Comparison of ENCODE assay signal across 8 mouse cellular contexts in genomic region chr10:61466242-61466641, GRCm38 (mm10). TPM values are rescaled to one million over a fixed set of nuclear protein-coding genes. Genes with fewer than 3 reads are reported as not detected.
DNase-seq lines count a peak whose midpoint lies in the region; ATAC-seq and TF ChIP-seq lines count a peak whose summit lies in the region.
"Had no signal": no experiment of that assay in that cellular context is flagged by ENCODE, and none has a peak within 500 bp of the region (broad histone marks: within the 10 kb centered on the region; RNA-seq: fewer than 3 reads in every experiment).

No protein-coding gene starts in this region.

- intact Hi-C loops in heart, postnatal 25 days (cut with DNase I): loop anchor here (5.0 kb wide), 2 partner anchors 136 to 186 kb away; no protein-coding TSS in a partner anchor

- no peaks in the 10 kb centered on the region for H3K4me1 ChIP-seq in lung, adult 2 months (ENCODE audit: control insufficient read depth, insufficient read depth, low read length)
- H3K4me1 ChIP-seq in liver, embryonic 14.5 days (replicated peaks; ENCODE audit: control insufficient read depth in 2 of 2, insufficient read depth in 2 of 2, low read length in 1 of 2): peaks cover 2 to 17% of the 10 kb centered on the region in 2 experiments; a peak in 3 of 4 replicates
- H3K4me1 ChIP-seq: heart, embryonic 13.5 days had no signal

- no peak for DNase-seq in lung, adult 2 months
- DNase-seq in lung, postnatal 14 days: no peak
- peak; percentile 27 for DNase-seq in NIH3T3 (ENCODE audit: low read depth)
- peak in 1 of 3 experiments; percentile 37 for DNase-seq in liver, embryonic 14.5 days (ENCODE audit: low read depth in 3 of 3, low spot score in 3 of 3)
- DNase-seq in thymus, postnatal 14 days: peak; percentile 52
- no peak for DNase-seq in heart, postnatal 25 days (ENCODE audit: low spot score)

- no peak overlapping the region for H3K4me3 ChIP-seq in lung, adult 2 months (replicated peaks; ENCODE audit: extremely low read depth, low read depth, low read length)
- H3K4me3 ChIP-seq in liver, embryonic 14.5 days (ENCODE audit: insufficient read depth in 1 of 2, low read depth in 2 of 2, low read length in 2 of 2): peak overlapping the region in 1 of 2 experiments; percentile 39; a peak in 2 of 4 replicates
- H3K4me3 ChIP-seq: heart, embryonic 13.5 days had no signal

- no peaks in the 10 kb centered on the region for H3K36me3 ChIP-seq in liver, embryonic 14.5 days (replicated peaks; ENCODE audit: control insufficient read depth, insufficient read depth, low read depth)
- H3K36me3 ChIP-seq: heart, embryonic 13.5 days had no signal

- no peak for ATAC-seq in liver, embryonic 14.5 days (ENCODE audit: insufficient read depth)
- ATAC-seq in cerebellum, adult (ENCODE audit: insufficient number of reproducible peaks, low FRiP score, low TSS enrichment): no peak

- no peaks in the 10 kb centered on the region for H3K27me3 ChIP-seq in liver, embryonic 14.5 days (ENCODE audit: control insufficient read depth, insufficient read depth, low read length)
- H3K27me3 ChIP-seq: heart, embryonic 13.5 days had no signal

- 59% methylated on average over 8 of the region's 8 CpGs for WGBS in lung, adult 2 months
- WGBS in liver, embryonic 14.5 days (ENCODE audit: insufficient replicate concordance): 54% methylated on average over 8 of the region's 8 CpGs

- no peak for TF ChIP-seq EP300 in liver, embryonic 14.5 days (IDR thresholded peaks at IDR 0.05; ENCODE audit: low read depth)

- no peak overlapping the region for H3K4me2 ChIP-seq in liver, embryonic 14.5 days (ENCODE audit: low read depth)
- H3K4me2 ChIP-seq: heart, embryonic 13.5 days had no signal

- TF ChIP-seq POLR2A in lung, adult 2 months (IDR thresholded peaks at IDR 0.05; ENCODE audit: borderline replicate concordance, extremely low read depth, low read depth, low read length): no peak

- TF ChIP-seq CTCF in lung, adult 2 months (IDR thresholded peaks at IDR 0.05; ENCODE audit: insufficient read depth, low read length): peak; percentile 31; the same call in 1 of the 2 replicates
- peak; percentile 84 for TF ChIP-seq CTCF in liver, embryonic 14.5 days (IDR thresholded peaks at IDR 0.05; ENCODE audit: low read depth)

- no peaks in the 10 kb centered on the region for H3K9me3 ChIP-seq in liver, embryonic 14.5 days (ENCODE audit: control insufficient read depth, low read length)
- H3K9me3 ChIP-seq: heart, embryonic 13.5 days had no signal

- H3K27ac ChIP-seq in liver, embryonic 14.5 days: no peak overlapping the region
- H3K27ac ChIP-seq: heart, embryonic 13.5 days had no signal

- H3K9ac ChIP-seq in liver, embryonic 14.5 days (replicated peaks): no peak overlapping the region
- H3K9ac ChIP-seq: heart, embryonic 13.5 days had no signal

RNA-seq across cellular contexts. Expression of gene Lrrc20, which starts 9.4 kb away (rescaled TPM):
- polyA plus RNA-seq in lung, adult 2 months (2012; rRNA removed): 11.3 and 21.1 TPM in 2 replicates
- 6.2 and 6.4 TPM in 2 replicates for polyA plus RNA-seq in liver, embryonic 14.5 days (2012; rRNA removed)
- polyA plus RNA-seq in liver, embryonic 14.5 days (2014; fragmentation: Nextera tagmentation; extraction: Ambion mirVana): 6.1 and 7.7 TPM in 2 replicates
- 10 to 100 TPM; 30.1 to 31.3 TPM for total RNA-seq in heart, postnatal 25 days (2021)

RNA-seq across cellular contexts. Expression of gene Eif4ebp2, which starts 13.8 kb away (rescaled TPM):
- 101 and 132 TPM in 2 replicates for polyA plus RNA-seq in lung, adult 2 months (2012; rRNA removed)
- polyA plus RNA-seq in liver, embryonic 14.5 days (2012; rRNA removed): 17.6 and 23.1 TPM in 2 replicates
- polyA plus RNA-seq in liver, embryonic 14.5 days (2014; fragmentation: Nextera tagmentation; extraction: Ambion mirVana): 24.3 and 25.3 TPM in 2 replicates
- 10 to 100 TPM; 71.4 to 75.2 TPM for total RNA-seq in heart, postnatal 25 days (2021)

RNA-seq across cellular contexts. Expression of gene Nodal, which starts 48.5 kb away (rescaled TPM):
- 0.15 and 0.24 TPM in 2 replicates for polyA plus RNA-seq in lung, adult 2 months (2012; rRNA removed)
- polyA plus RNA-seq in liver, embryonic 14.5 days (2012; rRNA removed): 0.58 and 0.64 TPM in 2 replicates
- polyA plus RNA-seq in liver, embryonic 14.5 days (2014; fragmentation: Nextera tagmentation; extraction: Ambion mirVana): 0.57 and 0.72 TPM in 2 replicates
- under 1 TPM in 1 of 2 experiments, not detected in 1; 0.10 TPM for total RNA-seq in heart, postnatal 25 days (2021)
- polyA plus RNA-seq: heart, embryonic 13.5 days had no signal

Comparison
In these comparisons a context has a peak if more than half of its experiments do, and no peak if none do; other contexts are left out.
1. DNase-seq: peak in NIH3T3 (single experiment) and thymus, postnatal 14 days (single experiment); none in lung, adult 2 months (single experiment), lung, postnatal 14 days (single experiment) and heart, postnatal 25 days (single experiment).